Mouse (Mus musculus): ENCODE measurements around the gene Ankrd55. TPM values are rescaled to one million over a fixed set of nuclear protein-coding genes. Genes with fewer than 3 reads are reported as not detected.

Ankrd55 gene
- total and polyA plus RNA-seq, 3 experiments, result 1.1 to 2.2 (median 1.1) TPM

DNA sequence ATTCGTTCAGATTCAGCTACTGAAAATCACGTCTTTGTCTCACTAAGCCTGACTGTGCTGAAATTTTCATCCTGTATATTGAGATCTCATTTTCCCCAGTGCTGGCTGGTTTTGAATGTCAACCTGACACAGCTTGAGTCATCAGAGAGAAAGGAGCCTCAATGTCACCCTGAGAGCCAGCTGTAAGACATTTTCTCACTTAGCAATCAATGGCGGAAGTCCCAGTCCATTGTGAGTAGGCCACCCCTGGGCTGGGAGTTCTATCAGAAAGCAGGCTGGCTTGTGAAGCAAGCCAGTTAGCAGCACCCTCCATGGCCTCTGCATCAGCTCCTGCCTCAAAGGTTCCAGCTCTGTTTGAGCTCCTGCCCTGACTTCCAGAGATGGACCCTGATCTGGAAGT, 13.6 kb upstream of the Ankrd55 start:
- in situ Hi-C loops (cut with MboI; ENCODE audit: low pct_ligation_motif_present, low pct_unique_long_range_greater_than_20kb, low sequenced_read_pairs) (loop anchor here (25.0 kb wide), 3 partner anchors 613 to 763 kb away; partner anchors contain the start of genes Cdc20b, Gm49496 and Gpx8), dilution Hi-C loops (cut with MboI; ENCODE audit: extremely low pct_ligation_motif_present, extremely low pct_unique_long_range_greater_than_20kb, low sequenced_read_pairs) (no loop called here)
- no peak for DNase-seq (ENCODE audit: extremely low read depth)
- TF ChIP-seq RCOR1 (conservative IDR thresholded peaks at IDR 0.05; ENCODE audit: low read depth, low read length) (no peak), POLR2AphosphoS2 (IDR thresholded peaks at IDR 0.05; ENCODE audit: low read depth, low read length) (no peak), NRF1 (IDR thresholded peaks at IDR 0.05; ENCODE audit: low read depth, low read length) (no peak), BHLHE40 (IDR thresholded peaks at IDR 0.05; ENCODE audit: low read depth, low read length) (no peak), MAZ (IDR thresholded peaks at IDR 0.05; ENCODE audit: low read depth, low read length) (no peak), NELFE (IDR thresholded peaks at IDR 0.05; ENCODE audit: low read depth, low read length) (no peak), E2F4 (IDR thresholded peaks at IDR 0.05; ENCODE audit: insufficient replicate concordance, low read depth, low read length) (no peak), JUN (IDR thresholded peaks at IDR 0.05; ENCODE audit: insufficient read depth, low read depth, low read length) (no peak)
- Histone ChIP-seq H3K9ac (ENCODE audit: insufficient read depth, low read depth) (no peak overlapping the region), H3K4me2 (ENCODE audit: insufficient read depth, low read depth, poor library complexity, severe bottlenecking) (no peak overlapping the region), H3K36me3 (replicated peaks in 1 of 2; ENCODE audit: control insufficient read depth in 1 of 2, insufficient read depth in 1 of 2, low read length in 1 of 2) (no peaks in the 10 kb centered on the region), H3K4me1 (ENCODE audit: control insufficient read depth in 1 of 2, insufficient read depth in 2 of 2) (peaks cover 0 to 18% of the 10 kb centered on the region in 2 experiments; a peak in 2 of 4 replicates), H3K4me3 (replicated peaks in 1 of 3; ENCODE audit: low read depth in 2 of 3, low read length in 2 of 3, poor library complexity in 1 of 3) (no peak overlapping the region), H3K27me3 (replicated peaks) (no peaks in the 10 kb centered on the region), H3K27ac (ENCODE audit: insufficient read depth, low read depth) (no peak overlapping the region), H3K79me2 (replicated peaks; ENCODE audit: control insufficient read depth, extremely low read depth, insufficient read depth, poor library complexity, severe bottlenecking) (no peaks in the 10 kb centered on the region), H3K9me3 (replicated peaks; ENCODE audit: low read length) (no peaks in the 10 kb centered on the region)

DNA sequence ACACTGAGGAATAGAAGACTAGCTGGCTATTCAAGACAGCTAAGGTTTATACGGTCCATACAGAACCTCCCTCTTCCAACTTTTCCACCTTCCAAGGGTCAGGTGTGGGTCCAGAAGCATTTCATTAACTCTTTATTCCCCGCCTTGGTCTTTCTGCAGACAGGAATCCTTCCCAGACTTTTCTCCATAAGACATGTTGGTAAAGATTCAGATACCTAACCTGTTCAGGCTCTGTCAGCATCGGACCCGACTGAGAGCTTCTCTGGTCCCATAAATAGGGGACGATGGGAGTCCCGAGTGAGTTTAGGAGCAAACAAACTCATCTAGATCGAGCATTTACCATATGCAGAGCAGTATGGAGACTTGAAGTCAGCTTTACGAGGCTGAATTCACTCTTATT, 12.3 kb upstream of the Ankrd55 start:
- H3K4me1 ChIP-seq (ENCODE audit: control insufficient read depth in 1 of 2, insufficient read depth in 2 of 2), result peaks cover 0 to 18% of the 10 kb centered on the region in 2 experiments; a peak in 2 of 4 replicates
- H3K27ac ChIP-seq (ENCODE audit: insufficient read depth, low read depth), result no peak overlapping the region
- TF ChIP-seq RCOR1 (conservative IDR thresholded peaks at IDR 0.05; ENCODE audit: low read depth, low read length) (no peak), JUN (IDR thresholded peaks at IDR 0.05; ENCODE audit: insufficient read depth, low read depth, low read length) (no peak), ZMIZ1 (IDR thresholded peaks at IDR 0.05; ENCODE audit: low read depth, low read length) (no peak), ZC3H11A (IDR thresholded peaks at IDR 0.05; ENCODE audit: low read depth, low read length) (no peak), GABPA (IDR thresholded peaks at IDR 0.05; ENCODE audit: insufficient replicate concordance, low read depth, low read length) (no peak), ETS1 (conservative IDR thresholded peaks at IDR 0.05; ENCODE audit: low read depth, low read length) (no peak), CTCF (conservative IDR thresholded peaks at IDR 0.05 in 1 of 2, IDR thresholded peaks at IDR 0.05 in 1 of 2; ENCODE audit: low read depth in 2 of 2, low read length in 2 of 2) (no peak), NRF1 (IDR thresholded peaks at IDR 0.05; ENCODE audit: low read depth, low read length) (no peak), USF2 (conservative IDR thresholded peaks at IDR 0.05; ENCODE audit: low read depth, low read length) (no peak), SIN3A (IDR thresholded peaks at IDR 0.05; ENCODE audit: low read length) (no peak), SMC3 (IDR thresholded peaks at IDR 0.05; ENCODE audit: low read depth, low read length) (no peak), CHD2 (IDR thresholded peaks at IDR 0.05; ENCODE audit: low read length) (no peak), IRF4 (IDR thresholded peaks at IDR 0.05; ENCODE audit: low read depth, low read length) (no peak), MEF2A (IDR thresholded peaks at IDR 0.05; ENCODE audit: borderline replicate concordance, low read depth, low read length) (no peak), POLR2A (IDR thresholded peaks at IDR 0.05; ENCODE audit: low read depth, low read length) (no peak), MXI1 (IDR thresholded peaks at IDR 0.05; ENCODE audit: low read depth, low read length) (no peak), ELF1 (IDR thresholded peaks at IDR 0.05; ENCODE audit: low read depth, low read length) (no peak), CHD1 (IDR thresholded peaks at IDR 0.05; ENCODE audit: low read depth, low read length) (no peak)
- H3K4me3 ChIP-seq (replicated peaks in 1 of 3; ENCODE audit: low read depth in 2 of 3, low read length in 2 of 3, poor library complexity in 1 of 3), result no peak overlapping the region
- no peaks in the 10 kb centered on the region for H3K36me3 ChIP-seq (replicated peaks in 1 of 2; ENCODE audit: control insufficient read depth in 1 of 2, insufficient read depth in 1 of 2, low read length in 1 of 2)
- H3K79me2 ChIP-seq (replicated peaks; ENCODE audit: control insufficient read depth, extremely low read depth, insufficient read depth, poor library complexity, severe bottlenecking), result no peaks in the 10 kb centered on the region
- H3K9me3 ChIP-seq (replicated peaks; ENCODE audit: low read length), result no peaks in the 10 kb centered on the region
- no peak overlapping the region for H3K9ac ChIP-seq (ENCODE audit: insufficient read depth, low read depth)
- no peak for DNase-seq (ENCODE audit: extremely low read depth)
- in situ Hi-C loops (cut with MboI; ENCODE audit: low pct_ligation_motif_present, low pct_unique_long_range_greater_than_20kb, low sequenced_read_pairs), result loop anchor here (25.0 kb wide), 2 partner anchors 611 to 761 kb away; partner anchors contain the start of genes Cdc20b and Gpx8
- no peak overlapping the region for H3K4me2 ChIP-seq (ENCODE audit: insufficient read depth, low read depth, poor library complexity, severe bottlenecking)
- dilution Hi-C loops (cut with MboI; ENCODE audit: extremely low pct_ligation_motif_present, extremely low pct_unique_long_range_greater_than_20kb, low sequenced_read_pairs), result no loop called here
- H3K27me3 ChIP-seq (replicated peaks), result no peaks in the 10 kb centered on the region
